Mouse (Mus musculus) G1E-ER4 (cell line): Measurements from ENCODE around the gene Frk. TPM values are rescaled to one million over a fixed set of nuclear protein-coding genes. Genes with fewer than 3 reads are reported as not detected.

ENCODE experiments used
- GATA1 ChIP-seq: IDR thresholded peaks from one replicate; pipeline ENCODE4 v1.8.0; 2012; ENCODE audit warnings: low read length, inconsistent platforms
- polyA plus RNA-seq: library from polyadenylated mRNA; stranded (reverse); fragments of >175 nt; gene quantifications from 2 replicates; pipeline ENCODE4 v1.2.3, GENCODE M21; 2012

Gene Frk
- polyA plus RNA-seq, 1 experiment, result not detected

GRCm38 (mm10) chr10:34541717-34542490 is 58.7 kb downstream of the Frk start:
- TF ChIP-seq GATA1, result no peak

- TF ChIP-seq GATA1, result no peak
Observed at GRCm38 (mm10) chr10:34550612-34551011, 67.4 kb downstream of the Frk start.

GRCm38 (mm10) chr10:34551636-34552035 is 68.4 kb downstream of the Frk start:
- TF ChIP-seq GATA1, result no peak

- no peak for TF ChIP-seq GATA1
Observed at GRCm38 (mm10) chr10:34563518-34564176, 80.4 kb downstream of the Frk start.

- no peak for TF ChIP-seq GATA1
Observed at GRCm38 (mm10) chr10:34615474-34615873, 132.3 kb downstream of the Frk start.

- TF ChIP-seq GATA1, result no peak
Observed at GRCm38 (mm10) chr10:34617216-34617615, 134.0 kb downstream of the Frk start.

GRCm38 (mm10) chr10:34618490-34618889 is 135.3 kb downstream of the Frk start:
- no peak for TF ChIP-seq GATA1

GRCm38 (mm10) chr10:34638245-34638644 is 155.0 kb downstream of the Frk start:
- TF ChIP-seq GATA1, result no peak

Other genes with a start within 250 kb of the Frk start
- 19.5 and 26.6 TPM in 2 replicates for gene Tspyl1, start 201.2 kb upstream of the Frk start, polyA plus RNA-seq
- gene Tspyl4, start 186.0 kb upstream of the Frk start, polyA plus RNA-seq, result 0.16 and 0.17 TPM in 2 replicates
- gene Col10a1, start 93.4 kb upstream of the Frk start, polyA plus RNA-seq, result not detected in 2 replicates
- gene Nt5dc1, start 64.8 kb upstream of the Frk start, polyA plus RNA-seq, result 3.4 and 5.0 TPM in 2 replicates